Mouse (Mus musculus) lung, adult 2 months (tissue): ENCODE results near the gene Castor1.

Experiments
- CTCF ChIP-seq: fragments of 200-500 bp; IDR thresholded peaks from 2 replicates; pipeline ENCODE4 v1.5.1; 2011; ENCODE audit warnings: mild to moderate bottlenecking, low read length, control low read depth; ENCODE audit not compliant: insufficient read depth
- POLR2A ChIP-seq: fragments of 200-500 bp; IDR thresholded peaks from 2 replicates; pipeline ENCODE4 v1.6.1; 2011; ENCODE audit warnings: low read depth, mild to moderate bottlenecking, control low read depth, low read length, borderline replicate concordance; ENCODE audit errors: extremely low read depth

DNA sequence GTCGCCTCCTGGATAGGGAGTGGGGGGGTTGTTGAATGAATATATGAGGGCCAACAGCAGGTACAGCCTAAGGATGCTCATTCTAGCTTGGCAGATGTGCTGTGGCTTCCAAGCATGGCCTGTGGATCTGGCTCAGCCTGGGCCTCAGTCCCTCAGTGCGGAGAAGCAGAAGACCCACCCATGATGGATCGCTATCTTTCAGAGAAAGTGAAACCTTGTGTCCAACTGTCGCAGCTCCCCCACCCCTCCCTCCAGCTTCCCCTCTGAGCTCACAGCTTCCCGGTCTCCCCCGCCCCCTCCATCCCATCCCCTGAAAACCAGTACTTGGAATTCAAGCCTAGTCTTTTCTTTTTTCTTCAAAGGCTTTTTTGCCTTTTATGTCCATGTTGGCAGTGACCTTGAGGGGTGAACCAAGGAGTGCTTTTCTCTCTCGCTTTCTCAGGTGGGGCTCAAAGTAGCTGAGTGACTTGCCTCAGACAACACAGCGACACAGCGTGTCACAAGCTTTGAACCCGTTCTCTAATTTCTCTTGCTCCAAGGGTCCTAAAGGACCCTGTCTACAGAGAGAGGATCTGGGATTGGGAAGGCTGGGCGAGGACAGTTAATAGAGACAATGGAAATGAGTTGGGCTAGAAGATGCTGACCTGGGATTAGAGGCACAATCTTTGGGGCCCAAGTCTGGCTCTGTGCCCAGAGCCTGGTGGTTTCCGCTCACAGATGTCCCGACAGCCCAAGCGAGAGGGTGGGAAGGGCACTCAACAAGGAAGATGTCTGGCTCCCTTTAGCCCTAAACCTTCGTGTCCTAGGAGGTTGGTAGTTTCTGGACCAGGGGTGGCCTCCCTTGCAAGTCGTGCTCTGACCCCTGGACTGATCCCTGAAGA, 17.9 kb downstream of the Castor1 start, which contains the start of gene Osm:
- TF ChIP-seq CTCF = no peak
- TF ChIP-seq POLR2A = no peak
